Comparison of ENCODE assay signal across 11 mouse cellular contexts in the genomic region with DNA sequence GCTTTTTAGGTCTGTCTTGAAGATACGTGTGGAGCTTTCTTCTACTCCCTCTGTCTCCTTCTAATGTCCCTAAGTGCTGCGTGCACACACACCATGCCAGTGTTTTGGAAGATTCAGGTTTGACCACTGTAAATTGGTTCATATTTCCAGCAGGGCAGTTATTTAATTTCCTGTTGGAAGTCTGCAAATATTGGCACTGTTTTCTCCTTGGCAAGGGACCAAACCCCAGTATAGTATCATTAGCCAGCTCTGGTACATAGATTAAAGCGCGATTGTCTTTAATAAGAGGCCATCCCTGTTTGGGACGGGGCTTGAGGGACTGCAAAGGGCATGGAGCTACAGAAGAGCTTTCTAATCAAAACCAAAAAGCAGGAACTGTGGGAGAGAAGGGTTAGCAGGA. TPM values are rescaled to one million over a fixed set of nuclear protein-coding genes. Genes with fewer than 3 reads are reported as not detected.
DNase-seq lines count a peak whose midpoint lies in the region; ATAC-seq and TF ChIP-seq lines count a peak whose summit lies in the region.
"Had no signal": no experiment of that assay in that cellular context is flagged by ENCODE, and none has a peak within 500 bp of the region (broad histone marks: within the 10 kb centered on the region; RNA-seq: fewer than 3 reads in every experiment).

No protein-coding gene starts in this region.

- no peak for ATAC-seq in heart, embryonic 15.5 days (replicated peaks; ENCODE audit: insufficient number of reproducible peaks, insufficient read depth, low FRiP score, low read depth)
- peak; percentile 56; the same call in 1 of the 2 replicates for ATAC-seq in lung, embryonic 14.5 days (ENCODE audit: insufficient read depth)
- ATAC-seq in stomach, embryonic 16.5 days (ENCODE audit: insufficient read depth, low FRiP score): peak; percentile 33; the same call in 1 of the 2 replicates
- ATAC-seq: inflammation-experienced regulatory T-cells, adult 6 months had no signal

- H3K36me3 ChIP-seq in heart, embryonic 15.5 days: no peaks in the 10 kb centered on the region
- H3K36me3 ChIP-seq in heart, embryonic 10.5 days: no peaks in the 10 kb centered on the region
- peaks cover 8% of the 10 kb centered on the region; the same call in 1 of the 2 replicates for H3K36me3 ChIP-seq in lung, embryonic 14.5 days (ENCODE audit: insufficient read depth)
- no peaks in the 10 kb centered on the region for H3K36me3 ChIP-seq in stomach, embryonic 16.5 days (ENCODE audit: control insufficient read depth, insufficient read depth, low read length)
- H3K36me3 ChIP-seq: neural tube, embryonic 15.5 days had no signal

- no peak overlapping the region for H3K4me2 ChIP-seq in heart, embryonic 15.5 days
- peak overlapping the region; percentile 4; the same call in 1 of the 2 replicates for H3K4me2 ChIP-seq in lung, embryonic 14.5 days
- no peak overlapping the region for H3K4me2 ChIP-seq in stomach, embryonic 16.5 days (ENCODE audit: low read depth, low read length)
- H3K4me2 ChIP-seq: neural tube, embryonic 15.5 days had no signal

- DNase-seq in heart, embryonic 10.5 days (ENCODE audit: low spot score): no peak
- DNase-seq in lung, embryonic 14.5 days: peak; percentile 90
- DNase-seq in lung, adult 2 months: no peak
- peak; percentile 41 to 70 for DNase-seq in cerebellum, postnatal 36 days
- no peak for DNase-seq in thymus, postnatal 25 days
- DNase-seq in thymus, postnatal 14 days: no peak
- DNase-seq: embryo, embryonic 11 days had no signal

- peak overlapping the region; percentile 14; the same call in 1 of the 2 replicates for H3K27ac ChIP-seq in heart, embryonic 15.5 days
- H3K27ac ChIP-seq in heart, embryonic 10.5 days: no peak overlapping the region
- H3K27ac ChIP-seq in lung, embryonic 14.5 days (ENCODE audit: low read depth): peak overlapping the region; percentile 62
- peak overlapping the region; percentile 47 for H3K27ac ChIP-seq in stomach, embryonic 16.5 days (ENCODE audit: low read length)
- H3K27ac ChIP-seq: neural tube, embryonic 15.5 days had no signal

- 42% methylated on average over 5 of the region's 5 CpGs for WGBS in heart, embryonic 15.5 days
- 85% methylated on average over 5 of the region's 5 CpGs for WGBS in heart, embryonic 10.5 days
- WGBS in lung, embryonic 14.5 days: 28% methylated on average over 5 of the region's 5 CpGs
- WGBS in lung, adult 2 months: 28% methylated on average over 5 of the region's 5 CpGs
- WGBS in stomach, embryonic 16.5 days: 50% methylated on average over 5 of the region's 5 CpGs

- no peaks in the 10 kb centered on the region for H3K9me3 ChIP-seq in heart, embryonic 15.5 days (replicated peaks)
- H3K9me3 ChIP-seq in heart, embryonic 10.5 days: no peaks in the 10 kb centered on the region
- H3K9me3 ChIP-seq in lung, embryonic 14.5 days (ENCODE audit: low read depth, low read length): no peaks in the 10 kb centered on the region
- no peaks in the 10 kb centered on the region for H3K9me3 ChIP-seq in stomach, embryonic 16.5 days (replicated peaks; ENCODE audit: control insufficient read depth, low read length)
- H3K9me3 ChIP-seq: neural tube, embryonic 15.5 days had no signal

- no peak overlapping the region for H3K4me3 ChIP-seq in heart, embryonic 15.5 days
- H3K4me3 ChIP-seq in heart, embryonic 10.5 days: no peak overlapping the region
- H3K4me3 ChIP-seq in lung, embryonic 14.5 days (ENCODE audit: low read depth, low read length): no peak overlapping the region
- H3K4me3 ChIP-seq in lung, adult 2 months (replicated peaks; ENCODE audit: extremely low read depth, low read depth, low read length): no peak overlapping the region
- H3K4me3 ChIP-seq in stomach, embryonic 16.5 days (replicated peaks; ENCODE audit: low read length): no peak overlapping the region
- H3K4me3 ChIP-seq: neural tube, embryonic 15.5 days had no signal

- TF ChIP-seq POLR2A in lung, adult 2 months (IDR thresholded peaks at IDR 0.05; ENCODE audit: borderline replicate concordance, extremely low read depth, low read depth, low read length): no peak

- TF ChIP-seq CTCF in lung, embryonic 14.5 days (IDR thresholded peaks at IDR 0.05; ENCODE audit: low read depth): no peak
- no peak for TF ChIP-seq CTCF in lung, adult 2 months (IDR thresholded peaks at IDR 0.05; ENCODE audit: insufficient read depth, low read length)

- H3K9ac ChIP-seq in heart, embryonic 15.5 days: no peak overlapping the region
- no peak overlapping the region for H3K9ac ChIP-seq in lung, embryonic 14.5 days
- no peak overlapping the region for H3K9ac ChIP-seq in stomach, embryonic 16.5 days (ENCODE audit: low read length)
- H3K9ac ChIP-seq: neural tube, embryonic 15.5 days had no signal

- no peaks in the 10 kb centered on the region for H3K27me3 ChIP-seq in heart, embryonic 15.5 days
- 0 out of 2 replicates have a peak, but pooled peaks cover 4% of the 10 kb centered on the region for H3K27me3 ChIP-seq in heart, embryonic 10.5 days (ENCODE audit: insufficient read depth, poor library complexity, severe bottlenecking)
- no peaks in the 10 kb centered on the region for H3K27me3 ChIP-seq in lung, embryonic 14.5 days (ENCODE audit: insufficient read depth, low read length)
- H3K27me3 ChIP-seq in stomach, embryonic 16.5 days (ENCODE audit: control insufficient read depth, insufficient read depth, low read length): no peaks in the 10 kb centered on the region
- H3K27me3 ChIP-seq: neural tube, embryonic 15.5 days had no signal

- peaks cover 30% of the 10 kb centered on the region for H3K4me1 ChIP-seq in heart, embryonic 15.5 days (replicated peaks)
- peaks cover 6% of the 10 kb centered on the region; the same call in 1 of the 2 replicates for H3K4me1 ChIP-seq in heart, embryonic 10.5 days
- peaks cover 35% of the 10 kb centered on the region for H3K4me1 ChIP-seq in lung, embryonic 14.5 days (ENCODE audit: insufficient read depth)
- H3K4me1 ChIP-seq in lung, adult 2 months (ENCODE audit: control insufficient read depth, insufficient read depth, low read length): 0 out of 2 replicates have a peak, but pooled peaks cover 3% of the 10 kb centered on the region
- H3K4me1 ChIP-seq in stomach, embryonic 16.5 days (ENCODE audit: control insufficient read depth, insufficient read depth, low read length): peaks cover 16% of the 10 kb centered on the region
- H3K4me1 ChIP-seq: neural tube, embryonic 15.5 days had no signal

RNA-seq across cellular contexts. Expression of gene Ror1, which starts 33.6 kb away (rescaled TPM):
- polyA plus RNA-seq in heart, embryonic 15.5 days (2015; fragmentation: Nextera tagmentation; extraction: Ambion mirVana): 12.9 and 15.1 TPM in 2 replicates
- 8.2 and 9.3 TPM in 2 replicates for polyA plus RNA-seq in heart, embryonic 10.5 days (2016; fragmentation: Nextera tagmentation; extraction: Ambion mirVana)
- polyA plus RNA-seq in lung, embryonic 14.5 days (2014; fragmentation: Nextera tagmentation; extraction: Ambion mirVana): 23.4 and 23.8 TPM in 2 replicates
- 2.2 and 2.6 TPM in 2 replicates for polyA plus RNA-seq in lung, adult 2 months (2012; rRNA removed)
- polyA plus RNA-seq in stomach, embryonic 16.5 days (2015; fragmentation: Nextera tagmentation; extraction: Ambion mirVana): 5.5 and 6.4 TPM in 2 replicates
- polyA plus RNA-seq: inflammation-experienced regulatory T-cells, adult 6 months had no signal

Comparison
In these comparisons a context has a peak if more than half of its experiments do, and no peak if none do; other contexts are left out.
1. DNase-seq: peak in lung, embryonic 14.5 days (single experiment) and cerebellum, postnatal 36 days (2 of 2); none in heart, embryonic 10.5 days (single experiment), lung, adult 2 months (single experiment), thymus, postnatal 25 days (single experiment) and thymus, postnatal 14 days (single experiment).